Mouse (Mus musculus): Measurements from ENCODE around the gene Pip4p1.
"Not testable (repeated sequence)": the region's sequence is repeated elsewhere in the genome, so short reads cannot be mapped to it uniquely, and the experiment has no call there.

Gene Pip4p1

DNA sequence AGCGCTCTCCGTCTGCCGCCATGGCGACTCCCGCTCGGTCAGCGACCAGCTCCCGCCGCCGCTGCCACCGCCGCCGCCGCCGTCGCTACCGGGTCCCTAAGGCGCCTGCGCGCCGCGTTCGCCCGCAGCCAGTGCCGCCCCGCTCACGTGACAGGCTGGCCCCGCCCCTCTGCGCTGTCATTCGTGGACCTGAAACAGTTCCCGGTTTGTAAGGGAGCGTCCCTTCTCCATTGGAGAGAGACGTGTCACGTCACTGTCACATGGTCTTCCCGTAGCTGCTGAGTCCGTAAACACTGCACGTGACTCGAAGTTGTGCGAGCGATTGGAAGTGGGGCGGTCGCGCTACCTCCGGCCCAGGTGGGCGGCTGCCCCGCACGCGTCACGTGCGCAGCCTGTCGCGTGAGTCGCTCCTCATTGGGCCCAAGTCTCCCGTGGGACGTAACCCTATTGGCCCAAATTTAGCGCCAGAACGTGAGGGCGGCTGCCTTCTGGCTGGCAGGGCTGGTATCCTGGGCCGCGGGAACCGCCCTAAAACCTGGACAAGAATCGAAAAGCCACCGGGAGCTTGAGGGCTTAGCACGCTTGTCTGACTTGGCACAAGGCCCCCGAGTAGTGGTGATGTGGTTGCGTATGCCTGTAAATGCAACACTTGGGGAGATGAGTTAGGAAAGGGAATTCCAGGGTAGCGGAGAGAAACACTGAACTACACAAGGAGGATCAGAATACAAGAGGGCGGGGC lies at the start of gene Pip4p1, which contains the start of gene Pnp:
TSS of gene Pip4p1 (minus strand) at position 103 of the 739 bp plus-strand sequence.
TSS of gene Pnp (plus strand) at position 329 of the 739 bp plus-strand sequence.
- peak; percentile 100 for DNase-seq

DNA sequence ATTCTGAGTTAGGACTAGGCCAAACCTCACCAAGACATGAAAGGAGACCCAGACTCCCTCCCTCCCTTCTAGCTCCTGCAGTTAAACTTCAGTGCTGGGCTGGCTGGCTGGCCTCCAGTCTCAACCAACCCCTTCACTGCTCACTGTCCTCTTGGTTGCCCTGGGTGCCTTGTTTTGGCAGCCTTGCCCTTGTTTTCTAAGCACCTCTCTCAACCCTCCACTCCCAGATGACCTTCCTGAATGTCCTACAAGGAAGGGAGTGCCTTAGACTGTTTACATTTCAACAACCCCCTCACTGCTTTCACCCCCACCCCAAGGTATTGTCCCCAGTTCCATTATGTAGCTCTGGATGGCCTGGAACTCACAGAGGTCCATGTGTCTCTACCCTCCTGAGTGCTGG lies 49.0 kb upstream of the Pip4p1 start:
- no peak for DNase-seq

DNA sequence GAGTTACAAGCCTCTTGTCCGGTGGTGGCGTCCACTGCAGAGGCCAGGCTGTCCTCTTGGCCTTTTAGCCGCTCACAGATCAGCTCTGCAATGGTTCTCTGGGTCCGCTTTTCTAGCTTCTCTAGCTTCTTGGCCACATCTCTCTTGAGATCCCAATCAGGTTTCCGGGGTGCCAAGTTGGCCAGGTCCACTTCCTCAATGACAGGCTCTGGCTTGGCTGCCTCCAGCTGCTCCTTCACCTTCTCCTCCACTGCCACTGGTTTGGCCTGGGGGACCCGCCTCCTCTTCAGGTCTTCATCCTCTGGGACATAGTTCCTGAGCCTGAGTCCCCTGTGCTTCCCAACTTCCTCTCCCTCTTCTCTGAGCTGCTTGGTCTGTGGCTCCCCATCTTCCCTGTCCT lies 47.8 kb upstream of the Pip4p1 start:
- DNase-seq = not testable (repeated sequence)

DNA sequence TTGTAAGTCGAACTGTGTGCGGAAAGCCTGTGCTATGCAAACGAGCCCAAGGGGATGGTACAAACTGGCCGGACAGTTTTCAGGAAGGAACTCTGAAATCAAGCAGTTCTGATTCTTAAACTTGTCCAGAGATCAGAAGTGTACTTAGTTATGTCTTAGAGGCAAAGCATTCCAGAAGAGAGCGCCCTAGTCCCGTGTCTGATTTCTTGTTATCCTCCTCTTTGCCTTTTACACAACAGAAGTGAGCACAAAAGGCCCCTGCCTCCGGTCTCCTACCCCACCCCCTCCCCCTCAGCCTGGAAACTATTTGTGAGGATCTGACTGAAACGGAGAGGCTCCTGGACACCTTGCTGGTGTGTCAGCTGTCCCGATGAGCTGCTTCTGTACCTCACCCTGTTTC lies 46.0 kb upstream of the Pip4p1 start:
- no peak for DNase-seq

DNA sequence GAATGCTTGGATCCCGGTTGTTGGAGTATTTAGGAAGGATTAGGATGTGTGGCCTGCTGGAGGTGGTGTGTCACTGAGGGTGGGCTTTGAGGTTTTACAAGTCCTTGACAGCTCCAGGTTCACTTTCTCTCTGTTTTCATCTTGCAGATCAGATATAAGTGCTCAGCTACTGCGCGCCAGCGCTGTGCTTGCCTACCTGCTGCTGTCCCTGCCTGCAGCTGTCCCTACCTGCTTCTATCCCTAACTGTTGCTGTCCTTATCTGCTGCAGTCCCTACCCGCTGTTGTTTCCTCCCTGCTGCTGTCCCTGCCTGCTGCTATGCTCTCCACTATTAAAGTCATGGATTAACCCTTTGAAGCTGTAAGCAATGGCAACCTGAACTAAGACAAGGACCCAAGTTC lies 44.3 kb upstream of the Pip4p1 start:
- no peak for DNase-seq

DNA sequence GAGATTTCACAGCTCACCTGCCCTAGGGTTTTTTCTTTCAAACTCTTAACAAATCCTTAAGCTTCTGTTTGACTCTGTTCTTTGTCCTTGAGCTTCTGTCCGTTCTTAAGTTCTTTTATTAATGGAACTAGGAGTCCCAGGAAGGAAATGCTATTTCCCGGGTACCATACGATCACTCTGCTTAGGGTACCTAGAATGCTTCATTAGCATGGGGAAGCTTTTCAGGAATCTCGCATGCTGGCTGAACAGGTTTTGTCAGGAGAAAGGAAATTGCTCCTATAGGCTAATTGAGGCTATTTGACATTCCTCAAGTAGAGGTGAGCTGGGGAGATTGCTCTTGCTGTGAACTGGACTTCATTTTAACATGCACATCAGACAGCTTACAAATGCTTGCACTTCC lies 43.0 kb upstream of the Pip4p1 start:
- DNase-seq = no peak

DNA sequence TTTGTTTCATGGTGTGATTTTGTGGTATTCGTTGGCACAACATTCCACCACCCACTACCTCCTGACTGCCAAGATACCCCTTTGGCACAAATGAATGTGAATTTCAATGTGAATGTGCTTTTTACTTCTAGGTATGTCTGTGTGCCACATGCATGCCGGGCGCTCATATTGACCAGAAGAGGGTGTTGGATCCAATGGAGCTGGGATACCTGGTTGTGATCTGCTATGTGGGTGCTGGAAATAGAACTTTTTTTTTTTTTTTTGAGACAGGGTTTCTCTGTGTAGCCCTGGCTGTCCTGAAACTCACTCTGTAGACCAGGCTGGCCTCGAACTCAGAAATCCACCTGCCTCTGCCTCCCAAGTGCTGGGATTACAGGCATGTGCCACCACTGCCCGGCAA lies 42.4 kb upstream of the Pip4p1 start:
- not testable (repeated sequence) for DNase-seq

DNA sequence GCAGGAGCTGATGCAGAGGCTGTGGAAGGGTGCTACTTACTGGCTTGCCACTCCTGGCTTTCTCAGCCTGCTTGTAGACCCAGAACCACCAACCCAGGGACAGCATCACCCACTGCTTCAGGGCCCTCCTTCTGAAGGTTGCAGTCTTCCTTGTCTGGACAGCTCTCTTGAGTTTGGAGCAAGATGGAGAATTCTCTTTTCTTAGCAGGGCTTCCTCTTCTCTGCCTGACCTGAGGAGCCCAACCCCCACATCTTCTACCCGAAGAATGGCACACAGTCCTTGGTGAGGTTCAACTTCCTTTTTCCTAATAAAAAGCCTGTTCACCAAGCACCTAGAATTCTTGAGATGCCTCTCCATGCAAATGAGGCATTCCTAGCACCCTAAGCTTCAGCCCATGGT lies 40.2 kb upstream of the Pip4p1 start:
- DNase-seq = no peak

DNA sequence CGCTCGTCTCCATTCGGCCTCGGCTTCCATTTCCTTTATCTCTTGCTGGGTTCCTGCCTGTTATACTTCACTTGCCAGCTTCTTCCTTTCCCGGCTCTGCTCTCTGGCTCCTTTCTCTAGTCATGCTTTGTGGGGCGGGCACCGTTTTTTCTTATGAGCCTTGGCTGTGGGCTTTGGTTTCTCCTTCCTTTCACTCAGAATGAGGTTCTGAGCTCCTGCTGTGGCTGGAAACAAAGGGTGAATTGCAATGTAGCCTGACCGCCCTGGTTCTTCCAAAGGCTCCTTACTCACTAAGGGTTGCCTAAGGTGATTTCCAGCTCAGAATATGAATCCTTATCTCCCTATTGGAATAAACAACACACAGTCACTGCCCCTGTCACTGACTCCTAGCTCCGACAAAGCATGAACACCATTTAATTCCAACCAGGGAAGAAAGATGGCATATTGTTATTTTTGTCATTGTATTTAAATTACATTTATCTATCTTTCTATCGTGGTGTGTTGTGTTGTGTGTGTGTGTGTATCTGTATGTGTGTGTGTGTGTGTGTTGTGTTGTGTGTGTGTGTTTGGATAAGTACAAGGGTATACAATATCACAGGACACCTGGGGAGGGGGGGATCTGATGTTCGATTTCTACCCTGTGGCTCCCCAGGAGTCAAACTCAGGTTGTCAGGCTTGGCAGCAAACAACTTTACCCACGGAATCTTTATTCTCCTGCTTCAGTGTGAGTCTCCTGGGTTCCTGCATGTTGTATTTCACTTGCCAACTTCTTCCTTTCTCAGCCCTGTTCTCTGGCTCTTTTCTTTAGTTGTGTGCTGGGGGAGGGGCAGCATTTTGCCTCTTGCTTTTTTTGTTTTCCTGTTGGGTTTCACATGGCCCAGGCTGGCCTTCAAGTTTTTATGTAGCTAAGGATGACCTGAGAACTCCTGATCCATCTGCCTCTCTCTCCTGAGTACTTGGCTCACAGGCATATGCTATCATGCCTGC lies 39.2 kb upstream of the Pip4p1 start:
- DNase-seq = peak; percentile 32

DNA sequence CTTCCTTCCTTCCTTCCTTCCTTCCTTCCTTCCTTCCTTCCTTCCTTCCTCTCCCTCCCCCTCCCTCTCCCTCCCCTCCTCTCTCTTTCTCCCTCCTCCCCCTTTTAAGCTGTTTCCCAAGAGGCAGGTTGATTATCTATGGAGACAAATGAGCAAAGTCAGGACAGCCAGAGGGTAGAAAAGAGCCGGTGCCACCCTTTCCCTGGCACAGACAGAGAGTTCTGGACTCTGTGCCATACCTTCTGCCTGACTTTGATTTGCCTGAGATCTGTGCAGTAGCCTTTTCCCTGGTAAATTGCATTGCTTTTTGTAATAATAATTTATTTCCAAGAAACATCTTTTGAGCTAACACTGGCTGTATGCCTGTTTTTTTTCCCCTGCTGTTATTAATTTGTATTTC lies 38.4 kb upstream of the Pip4p1 start:
- no peak for DNase-seq

DNA sequence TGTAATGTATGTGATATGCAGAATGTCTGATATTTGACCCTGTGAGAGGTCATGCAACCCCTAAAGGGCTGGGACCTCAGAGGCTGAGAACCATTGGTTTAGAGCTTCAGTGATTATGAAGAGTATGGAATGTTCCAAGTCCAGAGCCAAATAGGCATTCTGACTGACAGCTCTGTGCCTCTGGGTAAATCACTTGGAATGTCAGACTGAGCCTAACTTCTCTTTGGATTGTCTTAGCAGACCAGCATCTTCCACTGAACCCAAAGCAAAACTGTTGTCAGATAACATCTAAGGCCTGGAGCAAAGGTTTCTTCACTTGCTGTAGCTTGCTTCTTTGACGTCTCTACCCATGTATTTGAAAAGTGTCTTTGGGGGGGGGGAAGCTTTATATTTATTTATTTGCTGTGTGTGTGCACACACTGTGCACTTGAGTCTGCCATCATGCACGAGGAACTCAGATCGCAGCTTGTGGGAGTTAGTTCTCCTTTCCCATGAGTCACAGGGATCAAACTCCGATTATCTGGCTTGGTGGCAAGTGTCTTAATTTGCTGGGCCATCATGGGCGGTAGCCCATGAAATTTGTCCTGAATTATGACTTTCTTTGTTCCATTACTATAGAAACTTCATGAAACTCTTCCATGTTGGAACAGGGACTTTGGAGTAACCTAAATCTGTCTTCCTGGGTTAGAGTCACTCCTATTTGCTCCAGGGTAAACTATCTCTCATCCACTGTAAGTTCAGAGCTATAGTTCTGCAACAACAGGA lies 37.7 kb upstream of the Pip4p1 start:
- no peak for DNase-seq

DNA sequence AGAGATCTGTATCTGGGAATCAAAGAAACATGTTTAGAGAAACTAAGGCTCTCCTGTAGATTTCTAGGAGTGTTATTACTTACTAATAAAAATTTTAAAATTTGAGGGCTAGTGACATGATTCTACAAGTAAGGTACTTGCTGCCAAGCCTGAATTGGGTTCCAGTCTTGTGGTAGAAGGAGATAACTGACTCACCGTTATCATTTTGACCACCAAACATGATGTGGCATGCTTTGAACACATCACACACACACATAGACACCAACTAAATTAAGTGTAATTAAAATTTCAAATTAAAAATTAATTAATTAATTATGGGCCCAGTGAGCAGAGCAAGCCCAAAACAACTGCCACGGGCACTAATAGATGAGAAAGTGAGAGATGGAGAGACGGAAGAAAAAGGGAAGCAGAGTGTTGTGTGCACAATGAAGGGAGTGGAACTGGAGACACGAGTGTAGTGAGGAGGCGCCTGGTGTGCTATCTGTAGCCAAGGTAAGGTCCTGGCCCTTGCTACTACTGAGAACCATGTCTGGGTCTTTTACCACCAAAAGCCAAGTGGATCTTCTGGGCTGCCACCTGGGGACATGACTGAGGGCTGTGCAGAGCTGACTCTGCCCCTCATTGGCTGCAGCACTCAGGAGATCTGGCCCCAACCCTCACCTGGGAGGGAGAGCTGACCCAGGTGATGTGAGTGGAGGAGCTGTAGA lies 27.8 kb upstream of the Pip4p1 start:
- DNase-seq = not testable (repeated sequence)

DNA sequence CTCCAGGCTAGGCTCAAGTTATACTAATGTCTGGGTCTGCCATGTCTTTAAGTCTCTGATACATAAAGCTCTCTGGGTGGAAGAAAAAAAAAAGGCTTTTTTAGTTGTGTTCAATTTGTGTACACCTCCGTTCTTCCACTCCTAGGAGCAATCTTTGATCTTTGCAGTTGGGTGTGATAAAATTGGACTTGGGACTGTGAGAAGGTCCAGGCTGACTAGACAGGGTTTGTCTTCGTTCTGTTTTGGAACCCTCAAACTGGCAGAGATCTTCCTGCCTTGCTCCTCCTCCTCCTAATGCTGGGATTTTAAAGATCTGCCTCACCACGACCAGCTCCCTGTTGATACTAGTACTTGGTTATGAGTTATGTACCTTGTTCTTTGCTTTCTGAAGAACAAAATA lies 26.5 kb upstream of the Pip4p1 start:
- not testable (repeated sequence) for DNase-seq

DNA sequence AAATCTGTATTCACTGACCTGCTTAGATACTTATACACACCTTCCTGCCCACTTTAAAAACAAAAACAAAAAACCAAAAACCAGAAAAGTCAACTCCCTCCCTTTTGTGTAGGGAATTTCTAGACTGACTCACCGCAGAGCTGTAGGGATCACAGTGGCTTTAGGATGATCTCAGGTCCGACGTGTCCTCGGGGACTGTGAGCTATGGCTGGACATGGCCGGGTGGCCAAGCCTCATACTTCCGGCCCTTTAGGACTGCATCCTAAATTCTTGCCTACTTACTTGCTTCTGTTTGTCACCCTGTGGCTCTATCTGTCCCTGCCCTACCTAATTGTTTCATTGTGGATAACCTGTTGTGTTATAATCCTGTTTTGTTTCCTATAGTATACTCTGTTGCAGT lies 26.1 kb upstream of the Pip4p1 start:
- not testable (repeated sequence) for DNase-seq

DNA sequence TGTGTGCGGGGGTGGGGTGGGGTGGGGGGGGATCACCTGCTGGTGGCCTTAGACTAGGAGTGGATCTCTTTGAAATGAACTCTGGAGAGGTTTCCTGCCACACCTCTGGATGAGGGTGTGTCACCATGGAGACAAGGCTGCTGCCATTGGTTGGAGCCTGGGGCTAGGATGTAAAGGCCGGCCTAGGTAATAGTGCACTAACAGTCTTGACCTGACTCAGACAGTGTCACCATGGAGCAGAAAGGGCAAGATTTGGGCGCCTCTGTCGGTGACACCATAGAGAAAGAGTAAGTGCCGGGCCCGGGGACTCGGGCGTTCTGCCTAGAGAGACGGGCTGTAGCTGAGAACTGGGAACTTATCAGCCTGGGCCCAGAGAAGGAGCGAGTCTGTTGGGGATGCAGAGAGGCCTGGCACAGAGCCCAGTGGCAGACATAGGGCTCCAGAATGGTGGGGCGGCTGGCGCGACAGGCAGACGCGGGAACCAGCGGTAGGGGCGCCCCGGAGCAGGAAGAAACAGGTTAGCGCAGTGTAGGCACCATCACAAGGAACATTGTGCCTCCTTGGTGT lies 25.4 kb upstream of the Pip4p1 start, which contains the start of gene Pnp2:
TSS of gene Pnp2 (plus strand) at position 51 of the 567 bp plus-strand sequence.
- DNase-seq = peak; percentile 83

DNA sequence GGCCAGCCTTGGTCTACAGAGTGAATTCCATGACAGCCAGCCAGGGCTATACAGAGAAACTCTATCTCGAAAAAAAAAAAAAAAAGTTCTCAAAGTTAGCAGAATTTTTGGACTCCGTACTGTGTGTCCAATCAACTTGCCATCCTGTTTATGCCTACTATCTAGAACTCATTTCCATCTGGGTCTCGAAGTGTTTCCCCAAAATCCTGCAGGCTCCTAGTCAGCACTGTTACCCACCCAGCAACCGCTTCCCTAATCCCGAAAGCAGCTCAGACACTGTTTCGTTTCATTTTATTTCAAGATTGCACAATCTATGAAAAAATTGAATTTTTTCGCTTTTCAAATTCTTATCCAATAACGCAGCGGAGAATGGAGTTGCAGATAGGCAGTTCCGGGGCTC lies 24.8 kb upstream of the Pip4p1 start:
- no peak for DNase-seq

DNA sequence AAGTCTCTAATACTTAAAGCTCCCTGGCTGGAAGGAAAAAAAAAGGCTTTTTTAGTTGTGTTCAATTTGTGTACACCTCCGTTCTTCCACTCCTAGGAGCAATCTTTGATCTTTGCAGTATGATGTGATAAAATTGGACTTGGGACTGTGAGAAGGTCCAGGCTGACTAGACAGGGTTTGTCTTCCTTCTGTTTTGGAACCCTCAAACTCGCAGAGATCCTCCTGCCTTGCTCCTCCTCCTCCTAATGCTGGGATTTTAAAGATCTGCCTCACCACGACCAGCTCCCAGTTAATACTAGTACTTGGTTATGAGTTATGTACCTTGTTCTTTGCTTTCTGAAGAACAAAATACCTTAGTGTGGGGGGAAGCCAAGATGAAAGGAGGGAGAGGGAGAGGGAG lies 14.9 kb upstream of the Pip4p1 start:
- DNase-seq = not testable (repeated sequence)

DNA sequence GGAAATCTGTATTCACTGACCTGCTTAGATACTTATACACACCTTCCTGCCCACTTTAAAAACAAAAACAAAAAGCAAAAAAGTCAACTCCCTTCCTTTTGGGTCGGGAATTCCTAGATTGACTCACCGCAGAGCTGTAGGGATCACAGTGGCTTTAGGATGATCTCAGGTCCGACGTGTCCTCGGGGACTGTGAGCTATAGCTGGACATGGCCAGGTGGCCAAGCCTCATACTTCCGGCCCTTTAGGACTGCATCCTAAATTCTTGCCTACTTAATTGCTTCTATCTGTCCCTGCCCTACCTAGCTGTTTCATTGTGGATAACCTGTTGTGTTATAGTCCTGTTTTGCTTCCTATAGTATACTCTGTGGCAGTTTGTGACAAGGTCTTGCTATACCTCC lies 14.4 kb upstream of the Pip4p1 start:
- not testable (repeated sequence) for DNase-seq

DNA sequence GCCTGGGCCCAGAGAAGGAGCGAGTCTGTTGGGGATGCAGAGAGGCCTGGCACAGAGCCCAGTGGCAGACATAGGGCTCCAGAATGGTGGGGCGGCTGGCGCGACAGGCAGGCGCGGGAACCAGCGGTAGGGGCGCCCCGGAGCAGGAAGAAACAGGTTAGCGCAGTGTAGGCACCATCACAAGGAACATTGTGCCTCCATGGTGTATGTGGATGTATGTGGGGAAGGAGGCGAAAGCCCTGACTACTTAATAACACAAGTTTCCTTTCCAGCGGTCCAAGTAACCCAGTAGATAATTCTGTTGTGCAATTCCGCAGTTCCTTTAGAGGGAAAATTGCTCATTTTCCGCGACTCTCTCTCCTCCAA lies 14.0 kb upstream of the Pip4p1 start:
- DNase-seq = peak; percentile 86

DNA sequence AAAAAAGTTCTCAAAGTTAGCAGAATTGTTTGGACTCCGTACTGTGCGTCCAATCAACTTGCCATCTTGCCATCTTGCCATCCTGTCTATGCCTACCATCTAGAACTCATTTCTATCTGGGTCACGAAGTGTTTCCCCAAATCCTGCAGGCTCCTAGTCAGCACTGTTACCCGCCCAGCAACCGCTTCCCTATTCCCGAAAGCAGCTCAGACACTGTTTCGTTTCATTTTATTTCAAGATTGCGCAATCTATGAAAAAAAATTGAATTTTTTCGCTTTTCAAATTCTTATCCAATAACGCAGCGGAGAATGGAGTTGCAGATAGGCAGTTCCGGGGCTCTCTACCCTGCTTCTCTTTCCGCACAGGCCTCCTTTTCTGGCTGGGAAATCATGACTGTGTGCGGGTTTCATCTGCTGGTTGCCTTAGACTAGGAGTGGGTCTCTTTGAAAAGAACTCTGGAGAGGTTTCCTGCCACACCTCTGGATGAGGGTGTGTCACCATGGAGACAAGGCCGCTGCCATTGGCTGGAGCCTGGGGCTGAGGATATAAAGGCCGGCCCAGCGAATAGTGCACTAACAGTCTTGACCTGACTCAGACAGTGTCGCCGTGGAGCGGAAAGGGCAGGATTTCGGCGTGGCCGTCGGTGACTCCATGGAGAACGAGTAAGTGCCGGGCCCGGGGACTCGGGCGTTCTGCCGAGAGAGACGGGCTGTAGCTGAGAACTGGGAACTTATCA lies 13.4 kb upstream of the Pip4p1 start, which contains the start of gene Gm49342:
TSS of gene Gm49342 (plus strand) at position 586 of the 736 bp plus-strand sequence.
- peak; percentile 83 for DNase-seq

DNA sequence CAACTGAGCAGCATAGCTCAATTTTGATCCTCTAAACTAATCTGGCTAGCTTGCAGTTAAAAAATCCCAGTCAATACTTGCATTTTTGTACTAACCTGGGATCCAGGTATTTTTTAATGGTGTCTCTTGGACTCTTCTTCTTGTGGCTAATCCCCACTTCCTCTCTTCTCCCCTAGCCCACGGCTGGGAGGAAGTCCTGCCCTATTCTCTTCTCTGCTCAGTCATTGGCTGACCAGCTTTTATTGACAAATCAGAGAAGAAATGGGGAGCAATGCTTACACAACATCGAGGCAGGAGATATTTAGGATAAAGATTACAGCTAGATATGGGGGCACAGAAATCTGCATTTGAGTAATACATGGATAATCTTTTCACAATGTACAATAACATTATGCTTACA lies 8.3 kb upstream of the Pip4p1 start:
- DNase-seq = no peak
